Mouse (Mus musculus): ENCODE measurements around the gene Jmjd8.
"Not testable (repeated sequence)": the region's sequence is repeated elsewhere in the genome, so short reads cannot be mapped to it uniquely, and the experiment has no call there.

Gene Jmjd8

GRCm38 (mm10) chr17:25863681-25864080 is 35.0 kb downstream of the Jmjd8 start:
- no peak for DNase-seq (ENCODE audit: low read depth)

- no peak for DNase-seq (ENCODE audit: low read depth)
These were observed 35.6 kb downstream of the Jmjd8 start for GRCm38 (mm10) chr17:25864311-25864710.

GRCm38 (mm10) chr17:25865288-25865687 is 36.6 kb downstream of the Jmjd8 start:
- no peak for DNase-seq (ENCODE audit: low read depth)

DNA sequence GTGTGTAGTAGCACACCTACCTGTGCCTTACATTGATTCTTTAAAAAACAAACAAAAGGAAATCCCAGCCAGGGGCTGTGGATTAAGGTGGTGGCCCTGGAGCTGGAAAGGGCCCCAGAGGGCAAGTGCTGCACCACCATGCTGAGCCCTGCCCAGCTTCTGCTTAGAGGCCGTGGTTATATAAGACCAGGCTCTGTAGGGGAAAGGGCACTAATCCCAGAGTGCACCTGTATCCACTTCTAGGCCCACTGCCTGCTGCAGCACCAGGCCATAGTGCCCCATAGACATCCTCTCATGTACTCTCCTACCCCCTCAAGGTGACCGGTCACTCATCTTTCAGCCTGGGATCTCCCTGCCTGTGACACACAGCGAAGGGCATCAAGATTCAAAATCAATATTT is 37.5 kb downstream of the Jmjd8 start:
- DNase-seq (ENCODE audit: low read depth) = no peak

DNA sequence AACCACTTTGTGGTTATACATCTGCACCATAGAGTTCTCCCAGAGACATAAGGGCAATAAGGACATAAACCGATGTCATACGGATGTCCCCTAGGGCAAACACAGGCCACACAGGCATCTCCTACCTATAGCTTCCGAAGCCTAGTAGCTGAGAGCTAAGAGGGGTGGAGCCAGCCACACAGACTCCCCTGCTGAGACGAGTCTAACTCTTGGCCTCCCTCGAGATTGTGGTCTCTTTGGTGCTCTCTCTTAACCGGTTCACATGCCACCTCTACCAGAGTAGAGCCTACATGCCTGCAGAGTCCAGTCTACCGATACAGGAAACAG is 38.8 kb downstream of the Jmjd8 start:
- no peak for DNase-seq (ENCODE audit: low read depth)

GRCm38 (mm10) chr17:25867836-25868600 is 39.4 kb downstream of the Jmjd8 start:
- DNase-seq (ENCODE audit: low read depth) = no peak

DNA sequence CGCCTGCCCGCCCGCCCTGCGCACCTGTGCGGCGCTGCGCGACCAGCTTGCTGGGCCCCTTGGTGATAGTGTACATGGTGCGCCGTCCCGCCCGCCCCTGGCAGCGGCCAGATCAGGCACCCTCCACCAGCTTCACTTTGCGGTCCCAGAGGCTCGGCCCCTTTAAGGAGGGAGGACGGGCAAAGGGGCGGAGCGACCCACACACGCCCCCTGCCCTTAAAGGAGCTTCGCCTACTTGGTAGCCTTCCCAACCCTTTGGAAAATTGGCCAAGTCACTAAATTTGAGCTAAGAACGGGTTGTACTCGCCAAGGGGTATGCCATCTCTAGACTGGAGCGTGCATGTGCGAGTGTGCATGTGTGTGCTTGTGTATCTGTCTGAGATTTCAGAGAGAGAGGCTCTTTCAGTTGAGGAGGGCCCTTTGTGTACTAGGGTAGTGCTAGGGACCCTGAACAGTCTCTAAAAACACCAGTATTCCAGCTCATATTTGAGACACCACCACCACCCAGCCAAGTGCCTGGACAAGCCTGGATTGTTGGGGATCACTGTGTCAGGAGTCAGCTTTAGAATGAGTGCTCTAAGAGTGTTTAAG is 40.0 kb downstream of the Jmjd8 start, which contains the start of gene Mcrip2:
Gene Mcrip2 (minus strand): TSS at position 164 of the 591 bp plus-strand sequence.
- DNase-seq (ENCODE audit: low read depth) = peak; percentile 64

GRCm38 (mm10) chr17:25869498-25869897 is 40.8 kb downstream of the Jmjd8 start:
- no peak for DNase-seq (ENCODE audit: low read depth)

DNA sequence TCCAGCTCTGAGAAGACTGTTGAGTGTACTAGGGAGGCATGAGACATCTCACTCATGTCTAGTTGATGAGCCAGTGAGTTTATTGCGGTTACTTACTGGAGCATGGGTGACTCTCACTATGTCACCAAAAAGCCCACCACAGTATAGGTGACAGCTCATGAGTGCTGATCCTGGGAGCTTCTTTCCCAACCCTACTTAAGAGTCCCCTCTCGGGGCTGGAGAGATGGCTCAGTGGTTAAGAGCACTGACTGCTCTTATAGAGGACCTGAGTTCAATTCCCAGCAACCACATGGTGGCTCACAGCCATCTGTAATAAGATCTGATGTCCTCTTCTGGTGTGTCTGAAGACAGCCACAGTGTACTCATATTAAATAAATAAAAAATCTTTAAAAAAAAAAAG is 41.3 kb downstream of the Jmjd8 start:
- no peak for DNase-seq (ENCODE audit: low read depth)

GRCm38 (mm10) chr17:25871566-25871965 is 42.9 kb downstream of the Jmjd8 start:
- DNase-seq (ENCODE audit: low read depth) = not testable (repeated sequence)

- no peak for DNase-seq (ENCODE audit: low read depth)
These were observed 44.0 kb downstream of the Jmjd8 start for GRCm38 (mm10) chr17:25872676-25873075.

DNA sequence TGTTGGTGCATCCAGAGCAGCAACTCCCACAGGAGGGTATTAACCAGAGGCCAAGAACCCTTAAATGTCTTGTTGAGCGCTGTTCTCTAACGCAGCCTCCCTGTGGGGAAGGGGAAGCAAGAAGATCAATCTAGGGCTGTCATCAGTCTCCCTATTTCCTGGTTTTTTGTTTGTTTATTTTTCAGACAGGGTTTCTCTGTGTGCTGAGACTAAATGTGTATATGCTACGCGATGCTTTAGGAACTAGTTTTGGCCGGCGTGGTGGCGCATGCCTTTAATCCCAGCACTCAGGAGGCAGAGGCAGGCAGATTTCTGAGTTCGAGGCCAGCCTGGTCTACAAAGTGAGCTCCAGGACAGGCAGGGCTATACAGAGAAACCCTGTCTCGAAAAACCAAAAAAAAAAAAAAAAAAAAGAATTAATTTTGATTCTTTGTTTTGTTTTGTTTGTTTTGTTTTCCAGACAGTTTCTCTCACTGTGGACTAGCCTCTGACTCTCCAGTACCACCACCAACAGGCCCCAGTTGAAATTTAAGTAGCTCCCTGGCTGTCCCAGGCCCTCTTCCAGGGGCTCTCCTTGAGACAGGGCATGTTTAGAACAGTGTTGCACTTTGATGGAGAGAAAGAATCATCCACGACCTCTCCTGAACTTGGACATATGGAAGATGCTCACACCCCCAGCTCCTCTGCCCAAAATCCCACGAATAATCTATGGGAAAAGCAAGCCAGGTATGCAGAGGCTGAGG is 44.9 kb downstream of the Jmjd8 start:
- DNase-seq (ENCODE audit: low read depth) = no peak

- no peak for DNase-seq (ENCODE audit: low read depth)
These were observed 45.6 kb downstream of the Jmjd8 start for GRCm38 (mm10) chr17:25874148-25874720.

GRCm38 (mm10) chr17:25874721-25875170 is 46.1 kb downstream of the Jmjd8 start, which contains the start of gene Mettl26:
Gene Mettl26, plus strand, starts transcription at chr17:25875074.
- peak; percentile 88 for DNase-seq (ENCODE audit: low read depth)

DNA sequence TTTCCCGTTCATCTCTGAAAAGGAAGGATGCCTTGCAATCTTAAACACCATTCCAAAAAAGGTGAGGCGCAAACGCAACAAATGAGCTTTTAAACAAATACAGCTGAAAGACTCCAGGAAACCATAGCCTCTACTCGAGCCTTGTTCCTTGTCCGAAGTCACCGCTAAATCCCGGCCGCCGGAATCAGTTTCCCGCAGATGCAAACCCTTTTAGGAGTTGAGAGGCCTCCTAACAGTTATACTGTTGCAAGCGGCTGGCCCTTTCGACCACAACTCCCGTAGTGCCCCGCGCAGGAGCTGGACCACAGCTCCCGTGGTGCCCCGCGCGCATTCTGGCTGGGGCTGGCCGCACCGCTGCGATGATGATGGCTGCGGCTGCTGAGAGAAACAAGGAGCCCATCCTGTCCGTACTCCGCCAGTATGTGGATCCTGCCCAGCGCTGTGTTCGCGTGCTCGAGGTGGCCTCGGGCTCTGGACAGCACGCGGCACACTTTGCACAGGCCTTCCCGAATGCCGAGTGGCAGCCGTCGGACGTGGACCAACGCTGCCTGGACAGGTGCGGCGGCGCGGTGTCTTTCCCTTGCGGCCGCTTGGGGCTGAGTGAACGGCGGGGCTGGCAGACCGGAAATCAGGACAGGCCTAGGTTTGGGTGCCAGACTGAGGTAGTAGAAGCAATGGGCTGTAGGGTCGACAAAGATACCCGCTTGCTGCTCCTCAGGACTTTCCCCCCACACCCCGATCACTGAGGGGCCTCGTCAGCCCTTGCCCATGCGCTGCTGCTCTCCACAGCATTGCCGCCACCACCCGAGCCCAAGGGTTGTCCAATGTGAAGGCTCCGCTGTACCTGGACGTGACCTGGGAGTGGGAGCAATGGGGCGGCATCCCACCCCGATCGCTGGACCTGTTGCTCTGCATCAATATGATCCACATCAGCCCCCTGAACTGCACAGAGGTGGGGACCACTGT is 46.8 kb downstream of the Jmjd8 start:
- peak; percentile 71 for DNase-seq (ENCODE audit: low read depth)

GRCm38 (mm10) chr17:25876347-25876915 is 47.8 kb downstream of the Jmjd8 start:
- DNase-seq (ENCODE audit: low read depth) = no peak

- no peak for DNase-seq (ENCODE audit: low read depth)
These were observed 48.4 kb downstream of the Jmjd8 start for GRCm38 (mm10) chr17:25877025-25877424.

DNA sequence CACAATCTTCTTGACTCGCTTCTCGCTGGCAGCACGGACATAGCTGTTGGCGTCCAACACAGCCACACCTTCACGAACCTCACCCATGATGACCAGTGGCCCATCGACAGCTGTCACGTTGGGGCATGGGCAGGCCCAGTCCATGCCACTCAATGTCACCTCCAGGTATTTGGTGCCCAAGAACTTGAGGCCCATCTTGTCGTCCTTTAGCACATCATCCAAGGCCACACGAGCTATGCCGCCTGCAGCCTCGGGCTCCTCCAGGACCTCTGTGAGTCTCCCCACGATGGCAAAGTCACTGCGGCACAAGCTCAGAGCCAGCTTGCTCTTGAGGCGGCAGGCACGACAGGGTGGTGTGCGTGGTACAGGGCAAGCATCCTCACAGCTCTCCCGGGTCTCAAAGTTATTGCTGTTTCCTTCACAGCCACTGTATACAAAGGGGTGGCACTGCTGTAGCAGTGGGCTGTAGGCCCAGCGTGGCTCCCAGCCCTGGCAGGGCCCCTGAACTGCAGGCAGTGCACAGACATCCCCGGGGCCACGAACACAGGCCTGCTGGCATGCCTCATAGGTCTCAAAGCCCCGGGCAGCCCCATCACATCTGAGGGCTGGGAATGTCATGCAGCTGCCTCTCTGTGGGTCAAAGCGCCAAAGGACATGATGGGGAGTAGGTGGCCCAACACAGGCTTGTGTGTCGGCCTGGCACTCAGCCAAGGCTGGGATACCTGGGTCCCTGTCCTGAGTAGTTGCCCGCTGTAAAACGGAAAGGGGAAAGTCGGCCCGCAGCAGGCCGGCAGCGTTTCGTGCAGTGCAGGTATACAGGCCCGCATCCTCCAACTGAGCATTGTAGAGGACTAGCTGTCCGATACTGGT is 49.3 kb downstream of the Jmjd8 start:
- DNase-seq (ENCODE audit: low read depth) = no peak

DNA sequence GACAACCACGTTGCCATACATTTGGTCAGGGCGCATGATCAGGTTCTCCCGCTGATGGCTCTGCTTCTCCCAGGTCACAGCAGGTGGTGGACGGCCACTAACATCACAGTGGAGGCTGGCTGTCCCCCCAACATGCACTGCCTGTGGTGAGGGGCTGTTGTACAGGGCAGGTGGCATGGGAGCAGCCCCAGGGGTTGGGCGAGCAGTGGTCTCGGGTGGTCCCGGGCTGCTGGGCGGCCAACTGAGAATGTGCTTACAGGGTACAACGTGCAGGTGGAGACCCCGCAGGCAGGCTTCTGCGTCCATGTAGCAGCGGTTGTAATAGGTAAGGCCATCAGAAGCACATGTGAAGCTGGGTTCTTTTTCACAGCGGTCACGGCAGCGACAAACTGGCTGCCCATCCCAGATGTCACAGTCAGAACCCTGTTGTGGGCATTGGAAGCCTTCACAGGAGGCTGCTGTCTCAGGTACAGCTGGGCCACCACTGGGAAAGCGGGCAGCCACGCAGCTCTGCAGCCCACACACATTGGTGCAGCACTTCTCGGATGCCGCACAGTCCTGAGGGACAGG is 50.0 kb downstream of the Jmjd8 start:
- DNase-seq (ENCODE audit: low read depth) = no peak

- no peak for DNase-seq (ENCODE audit: low read depth)
These were observed 50.6 kb downstream of the Jmjd8 start for GRCm38 (mm10) chr17:25879261-25879660.

Measured in c-Kit-positive CD71-negative TER-119-negative erythroid progenitor cells, embryonic 14.5 days (primary cell).